Mouse (Mus musculus): ENCODE data around the gene 1700025F22Rik. TPM values are rescaled to one million over a fixed set of nuclear protein-coding genes. Genes with fewer than 3 reads are reported as not detected.
"Not testable (repeated sequence)": the region's sequence is repeated elsewhere in the genome, so short reads cannot be mapped to it uniquely, and the experiment has no call there.

The 1700025F22Rik gene
- total and polyA plus RNA-seq, 2 experiments from 2014 or later, result not detected

DNA sequence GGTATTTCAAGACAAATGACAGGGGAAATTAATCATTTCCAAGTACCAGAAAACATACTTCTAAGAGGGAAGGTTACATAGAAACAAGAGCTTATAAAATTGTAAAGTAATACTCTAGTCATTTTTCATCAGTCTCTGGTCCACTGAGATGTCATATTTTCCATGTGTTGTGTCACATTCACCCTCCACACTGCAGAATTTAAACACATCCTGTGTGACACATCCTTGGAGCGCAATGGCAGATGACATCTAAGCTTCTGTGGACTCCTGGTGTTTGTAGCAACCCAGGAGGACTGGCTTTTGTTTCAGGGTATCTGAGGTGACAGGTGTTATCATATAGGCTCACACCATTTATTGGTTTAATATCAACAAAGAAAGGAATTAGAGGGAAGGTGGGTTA lies 35.4 kb downstream of the 1700025F22Rik start:
- peaks cover 4% of the 10 kb centered on the region; the same call in 1 of the 2 replicates for H3K9me3 ChIP-seq (ENCODE audit: low read length)
- DNase-seq (no peak), ATAC-seq (no peak)
- 95% methylated on average over 1 of the region's 1 CpGs for WGBS
- no peaks in the 10 kb centered on the region for H3K27me3 ChIP-seq (ENCODE audit: insufficient read depth, low read length)
- no peak overlapping the region for H3K4me2 ChIP-seq (ENCODE audit: low read depth)
- no peak for TF ChIP-seq CTCF (IDR thresholded peaks at IDR 0.05; ENCODE audit: low read depth)
- no peak overlapping the region for H3K4me3 ChIP-seq (ENCODE audit: low read depth, low read length)
- no peaks in the 10 kb centered on the region for H3K4me1 ChIP-seq (ENCODE audit: insufficient read depth)
- H3K36me3 ChIP-seq (ENCODE audit: insufficient read depth), result no peaks in the 10 kb centered on the region
- H3K9ac ChIP-seq, result no peak overlapping the region
- no peak overlapping the region for H3K27ac ChIP-seq (ENCODE audit: low read depth, low read length)

DNA sequence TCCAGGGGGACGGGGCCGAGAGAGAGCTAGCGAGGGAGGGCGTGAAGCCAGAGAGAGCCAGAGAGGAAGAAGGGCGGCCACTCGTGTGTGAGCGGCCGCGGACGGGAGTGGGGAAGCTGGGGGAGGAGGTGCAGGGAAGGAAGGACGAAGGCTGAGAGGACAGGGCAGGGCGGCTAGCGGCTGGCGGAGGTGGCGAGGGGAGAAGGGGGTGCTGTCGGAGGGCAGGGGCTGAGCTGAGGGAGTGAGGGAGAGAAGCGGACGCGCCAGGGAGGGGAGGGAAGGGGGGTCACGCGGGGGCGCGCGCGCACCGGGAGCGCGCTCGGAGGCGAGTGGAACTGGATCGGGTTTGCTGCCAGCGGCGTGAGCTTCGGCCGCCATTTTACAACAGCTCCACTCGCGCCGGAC lies 44.1 kb downstream of the 1700025F22Rik start:
- not testable (repeated sequence) for H3K9me3 ChIP-seq (ENCODE audit: low read length); H3K27me3 ChIP-seq (ENCODE audit: insufficient read depth, low read length); H3K4me1 ChIP-seq (ENCODE audit: insufficient read depth); H3K36me3 ChIP-seq (ENCODE audit: insufficient read depth)
- H3K9ac ChIP-seq, result peak overlapping the region; percentile 51
- WGBS, result under 1% methylated on average over 14 of the region's 38 CpGs
- ATAC-seq (peak; percentile 99), DNase-seq (peak; percentile 25)
- peak overlapping the region; percentile 38 for H3K4me3 ChIP-seq (ENCODE audit: low read depth, low read length)
- H3K27ac ChIP-seq (ENCODE audit: low read depth, low read length), result peak overlapping the region; percentile 21; the same call in 1 of the 2 replicates
- peak overlapping the region; percentile 50 for H3K4me2 ChIP-seq (ENCODE audit: low read depth)

DNA sequence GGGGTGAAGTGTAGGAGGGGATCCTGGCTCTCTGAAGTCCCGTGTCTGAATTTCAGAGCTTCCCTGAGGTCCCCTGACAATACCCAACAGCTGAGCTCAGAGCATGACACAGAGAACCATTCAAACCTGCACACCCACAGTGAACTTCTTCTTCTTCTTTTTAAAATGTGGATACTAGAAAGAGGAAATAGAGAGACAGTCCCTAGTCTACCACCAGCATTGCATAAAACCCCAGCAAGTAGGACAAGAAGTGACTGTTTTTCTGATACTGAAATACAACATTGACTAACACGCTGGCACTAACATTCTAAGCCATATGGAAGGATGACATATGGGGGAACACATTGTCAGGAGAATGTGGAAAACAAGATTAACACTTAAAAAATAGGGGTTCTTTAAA lies 45.8 kb downstream of the 1700025F22Rik start:
- ATAC-seq (no peak), DNase-seq (peak; percentile 1)
- 80% methylated on average over 2 of the region's 2 CpGs for WGBS
- TF ChIP-seq CTCF (IDR thresholded peaks at IDR 0.05; ENCODE audit: low read depth), result no peak
- no peaks in the 10 kb centered on the region for H3K9me3 ChIP-seq (ENCODE audit: low read length)
- no peak overlapping the region for H3K9ac ChIP-seq
- no peaks in the 10 kb centered on the region for H3K27me3 ChIP-seq (ENCODE audit: insufficient read depth, low read length)
- H3K4me3 ChIP-seq (ENCODE audit: low read depth, low read length), result no peak overlapping the region
- H3K27ac ChIP-seq (ENCODE audit: low read depth, low read length), result no peak overlapping the region
- no peaks in the 10 kb centered on the region for H3K36me3 ChIP-seq (ENCODE audit: insufficient read depth)
- no peaks in the 10 kb centered on the region for H3K4me1 ChIP-seq (ENCODE audit: insufficient read depth)
- no peak overlapping the region for H3K4me2 ChIP-seq (ENCODE audit: low read depth)

DNA sequence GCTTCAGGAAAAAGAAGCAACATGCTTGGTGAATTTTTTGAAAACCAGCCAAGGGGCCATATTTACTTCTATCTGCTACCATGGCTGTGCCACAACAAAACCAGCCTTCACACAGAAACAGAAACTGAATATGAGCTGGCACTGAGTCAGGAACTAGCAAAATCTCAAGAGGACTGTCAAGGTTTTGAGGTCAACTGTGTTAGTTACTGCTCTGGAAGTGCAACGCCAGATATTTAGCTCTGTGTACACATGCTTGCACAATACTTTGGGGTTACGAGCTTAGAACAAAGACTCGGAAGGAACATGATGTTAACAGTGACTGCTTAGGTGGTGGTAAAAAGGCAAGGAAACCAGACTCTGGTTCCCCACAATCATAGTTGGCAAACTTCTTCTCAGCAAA lies 57.4 kb downstream of the 1700025F22Rik start:
- DNase-seq (no peak), ATAC-seq (no peak)
- no peak overlapping the region for H3K27ac ChIP-seq (ENCODE audit: low read depth, low read length)
- no peaks in the 10 kb centered on the region for H3K4me1 ChIP-seq (ENCODE audit: insufficient read depth)
- TF ChIP-seq CTCF (IDR thresholded peaks at IDR 0.05; ENCODE audit: low read depth), result no peak
- no peak overlapping the region for H3K9ac ChIP-seq
- H3K9me3 ChIP-seq (ENCODE audit: low read length), result no peaks in the 10 kb centered on the region
- 91% methylated on average over 3 of the region's 3 CpGs for WGBS
- H3K27me3 ChIP-seq (ENCODE audit: insufficient read depth, low read length), result no peaks in the 10 kb centered on the region
- H3K4me2 ChIP-seq (ENCODE audit: low read depth), result no peak overlapping the region
- no peak overlapping the region for H3K4me3 ChIP-seq (ENCODE audit: low read depth, low read length)
- no peaks in the 10 kb centered on the region for H3K36me3 ChIP-seq (ENCODE audit: insufficient read depth)

DNA sequence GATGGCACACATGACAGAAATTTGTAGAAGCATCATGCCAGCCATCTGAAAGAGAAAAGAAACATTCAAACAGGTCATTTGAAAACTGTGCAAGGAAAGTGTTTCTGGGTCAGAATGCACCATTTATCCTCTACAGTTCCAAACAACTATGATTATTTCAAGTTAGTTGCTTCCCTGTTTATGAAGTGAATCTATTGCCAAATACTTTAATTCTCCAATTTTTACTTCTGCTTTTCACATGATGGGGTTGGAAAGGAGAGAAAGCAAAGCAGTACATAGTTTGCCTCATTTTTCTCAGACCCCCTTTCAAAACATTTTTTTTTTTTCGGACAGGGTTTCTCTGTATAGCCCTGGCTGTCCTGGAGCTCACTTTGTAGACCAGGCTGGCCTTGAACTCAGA lies 63.2 kb downstream of the 1700025F22Rik start:
- 81% methylated on average over 1 of the region's 1 CpGs for WGBS
- ATAC-seq, result no peak
- DNase-seq, result no peak

DNA sequence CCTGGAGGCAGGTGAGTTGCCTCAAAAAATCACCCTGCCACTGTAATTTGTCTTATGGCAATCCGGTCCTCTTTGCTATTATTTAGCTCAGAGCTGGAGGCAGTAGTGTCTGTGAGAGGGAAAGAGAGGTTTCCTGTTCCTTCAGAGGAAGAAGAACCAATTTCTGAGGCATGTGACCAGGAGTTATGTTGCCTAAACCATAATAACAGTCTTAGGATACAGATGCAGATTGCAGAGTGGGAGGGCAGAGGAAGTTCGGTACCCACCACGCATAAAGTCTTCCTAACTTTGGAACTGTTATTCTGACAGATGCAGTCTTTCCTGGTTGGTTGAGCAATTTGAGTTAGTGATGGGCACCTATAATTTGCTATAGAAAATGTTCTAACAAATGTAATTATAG lies 66.7 kb downstream of the 1700025F22Rik start:
- H3K27me3 ChIP-seq (ENCODE audit: insufficient read depth, low read length), result no peaks in the 10 kb centered on the region; the same call in none of the 2 replicates
- ATAC-seq (no peak), DNase-seq (no peak)
- WGBS, result 81% methylated on average over 3 of the region's 3 CpGs
- H3K27ac ChIP-seq (ENCODE audit: low read depth, low read length), result no peak overlapping the region
- no peak overlapping the region for H3K9ac ChIP-seq
- H3K4me3 ChIP-seq (ENCODE audit: low read depth, low read length), result no peak overlapping the region
- H3K9me3 ChIP-seq (ENCODE audit: low read length), result no peaks in the 10 kb centered on the region
- TF ChIP-seq CTCF (IDR thresholded peaks at IDR 0.05; ENCODE audit: low read depth), result no peak
- no peaks in the 10 kb centered on the region for H3K36me3 ChIP-seq (ENCODE audit: insufficient read depth)
- no peak overlapping the region for H3K4me2 ChIP-seq (ENCODE audit: low read depth)
- no peaks in the 10 kb centered on the region for H3K4me1 ChIP-seq (ENCODE audit: insufficient read depth)

More for the DNA sequence above, 63.2 kb downstream of the 1700025F22Rik start:
- Histone ChIP-seq H3K27ac (ENCODE audit: low read depth, low read length) (no peak overlapping the region), H3K36me3 (ENCODE audit: insufficient read depth) (no peaks in the 10 kb centered on the region), H3K4me2 (ENCODE audit: low read depth) (no peak overlapping the region), H3K4me3 (ENCODE audit: low read depth, low read length) (no peak overlapping the region), H3K9ac (no peak overlapping the region), H3K9me3 (ENCODE audit: low read length) (no peaks in the 10 kb centered on the region), H3K27me3 (ENCODE audit: insufficient read depth, low read length) (no peaks in the 10 kb centered on the region), H3K4me1 (ENCODE audit: insufficient read depth) (no peaks in the 10 kb centered on the region)
- no peak for TF ChIP-seq CTCF (IDR thresholded peaks at IDR 0.05; ENCODE audit: low read depth)

DNA sequence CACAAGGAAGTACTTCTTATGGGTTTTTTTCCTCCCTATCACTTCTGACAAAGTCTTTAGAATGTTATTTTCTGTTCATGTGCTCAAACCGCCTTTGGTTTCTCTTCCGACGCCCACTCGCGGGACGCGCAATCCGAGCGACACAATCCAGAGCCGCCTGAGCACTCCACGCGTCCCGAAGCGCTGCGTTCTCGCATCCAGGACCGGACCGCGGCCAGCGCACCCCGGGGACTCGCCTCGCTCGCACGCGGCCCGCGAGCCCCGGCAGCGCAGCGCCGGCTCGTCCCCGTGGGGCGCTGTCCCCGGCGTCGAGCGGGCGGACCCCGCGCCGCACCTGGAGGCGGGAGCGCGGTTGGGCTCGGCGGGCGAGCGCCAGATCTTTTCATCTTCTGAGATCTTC lies 73.0 kb downstream of the 1700025F22Rik start:
- not testable (repeated sequence) for H3K9me3 ChIP-seq (ENCODE audit: low read length); H3K4me1 ChIP-seq (ENCODE audit: insufficient read depth); H3K9ac ChIP-seq; H3K27ac ChIP-seq (ENCODE audit: low read depth, low read length); H3K27me3 ChIP-seq (ENCODE audit: insufficient read depth, low read length); H3K36me3 ChIP-seq (ENCODE audit: insufficient read depth)
- WGBS, result 5% methylated on average over 50 of the region's 50 CpGs
- ATAC-seq, result peak; percentile 23; the same call in 1 of the 2 replicates
- Histone ChIP-seq H3K4me2 (ENCODE audit: low read depth) (peak overlapping the region; percentile 53), H3K4me3 (ENCODE audit: low read depth, low read length) (peak overlapping the region; percentile 30)
- peak; percentile 4 for DNase-seq

Other genes with a start within 250 kb of the 1700025F22Rik start
- 0.10 and 0.23 TPM in 2 replicates for gene Zp1, start 244.7 kb downstream of the 1700025F22Rik start, total RNA-seq (2014; rRNA removed)
- 0.59 and 0.68 TPM in 2 replicates for gene Zp1, start 244.7 kb downstream of the 1700025F22Rik start, polyA plus RNA-seq (2015; fragmentation: Nextera tagmentation; extraction: Ambion mirVana)
- gene Ptgdr2, start 228.2 kb downstream of the 1700025F22Rik start, total RNA-seq (2014; rRNA removed), result 0.57 and 0.77 TPM in 2 replicates
- gene Ptgdr2, start 228.2 kb downstream of the 1700025F22Rik start, polyA plus RNA-seq (2015; fragmentation: Nextera tagmentation; extraction: Ambion mirVana), result 0.05 and 0.10 TPM in 2 replicates
- 6.2 and 6.8 TPM in 2 replicates for gene Ccdc86, start 216.1 kb downstream of the 1700025F22Rik start, total RNA-seq (2014; rRNA removed)
- gene Ccdc86, start 216.1 kb downstream of the 1700025F22Rik start, polyA plus RNA-seq (2015; fragmentation: Nextera tagmentation; extraction: Ambion mirVana), result 12.7 and 16.6 TPM in 2 replicates
- not detected in 2 replicates for gene Ms4a10, start 190.7 kb downstream of the 1700025F22Rik start, total RNA-seq (2014; rRNA removed)
- gene Ms4a10, start 190.7 kb downstream of the 1700025F22Rik start, polyA plus RNA-seq (2015; fragmentation: Nextera tagmentation; extraction: Ambion mirVana), result not detected in 2 replicates
- 2.1 and 3.2 TPM in 2 replicates for gene Ms4a15, start 172.1 kb downstream of the 1700025F22Rik start, total RNA-seq (2014; rRNA removed)
- 3.0 and 4.8 TPM in 2 replicates for gene Ms4a15, start 172.1 kb downstream of the 1700025F22Rik start, polyA plus RNA-seq (2015; fragmentation: Nextera tagmentation; extraction: Ambion mirVana)
- not detected in 2 replicates for gene Ms4a18, start 147.3 kb downstream of the 1700025F22Rik start, total RNA-seq (2014; rRNA removed)
- gene Ms4a18, start 147.3 kb downstream of the 1700025F22Rik start, polyA plus RNA-seq (2015; fragmentation: Nextera tagmentation; extraction: Ambion mirVana), result not detected in 2 replicates
- not detected in 2 replicates for gene Ms4a8a, start 84.2 kb downstream of the 1700025F22Rik start, total RNA-seq (2014; rRNA removed)
- gene Ms4a8a, start 84.2 kb downstream of the 1700025F22Rik start, polyA plus RNA-seq (2015; fragmentation: Nextera tagmentation; extraction: Ambion mirVana), result not detected in 2 replicates
- gene 1700017D01Rik, start 34.4 kb downstream of the 1700025F22Rik start, total RNA-seq (2014; rRNA removed), result not detected in 2 replicates
- gene 1700017D01Rik, start 34.4 kb downstream of the 1700025F22Rik start, polyA plus RNA-seq (2015; fragmentation: Nextera tagmentation; extraction: Ambion mirVana), result not detected in 2 replicates
- not detected in 2 replicates for gene Ms4a13, start 31.4 kb upstream of the 1700025F22Rik start, total RNA-seq (2014; rRNA removed)
- gene Ms4a13, start 31.4 kb upstream of the 1700025F22Rik start, polyA plus RNA-seq (2015; fragmentation: Nextera tagmentation; extraction: Ambion mirVana), result not detected in 2 replicates
- not detected in 2 replicates for gene Ms4a12, start 67.1 kb upstream of the 1700025F22Rik start, total RNA-seq (2014; rRNA removed)
- not detected in 2 replicates for gene Ms4a12, start 67.1 kb upstream of the 1700025F22Rik start, polyA plus RNA-seq (2015; fragmentation: Nextera tagmentation; extraction: Ambion mirVana)
- 0.14 TPM in 1 of 2 replicates, not detected in the other for gene Ms4a1, start 100.9 kb upstream of the 1700025F22Rik start, total RNA-seq (2014; rRNA removed)
- 0.05 TPM in 1 of 2 replicates, not detected in the other for gene Ms4a1, start 100.9 kb upstream of the 1700025F22Rik start, polyA plus RNA-seq (2015; fragmentation: Nextera tagmentation; extraction: Ambion mirVana)
- not detected in 2 replicates for gene Ms4a5, start 118.6 kb upstream of the 1700025F22Rik start, total RNA-seq (2014; rRNA removed)
- not detected in 2 replicates for gene Ms4a5, start 118.6 kb upstream of the 1700025F22Rik start, polyA plus RNA-seq (2015; fragmentation: Nextera tagmentation; extraction: Ambion mirVana)
- not detected in 2 replicates for gene Ms4a14, start 149.1 kb upstream of the 1700025F22Rik start, total RNA-seq (2014; rRNA removed)
- gene Ms4a14, start 149.1 kb upstream of the 1700025F22Rik start, polyA plus RNA-seq (2015; fragmentation: Nextera tagmentation; extraction: Ambion mirVana), result 0.08 TPM in 1 of 2 replicates, not detected in the other
- 0.77 and 1.1 TPM in 2 replicates for gene Ms4a7, start 170.8 kb upstream of the 1700025F22Rik start, total RNA-seq (2014; rRNA removed)
- gene Ms4a7, start 170.8 kb upstream of the 1700025F22Rik start, polyA plus RNA-seq (2015; fragmentation: Nextera tagmentation; extraction: Ambion mirVana), result 3.3 and 4.0 TPM in 2 replicates
- gene Ms4a4a, start 210.2 kb upstream of the 1700025F22Rik start, total RNA-seq (2014; rRNA removed), result 1.2 TPM in 1 of 2 replicates, not detected in the other
- 0.58 and 2.9 TPM in 2 replicates for gene Ms4a4a, start 210.2 kb upstream of the 1700025F22Rik start, polyA plus RNA-seq (2015; fragmentation: Nextera tagmentation; extraction: Ambion mirVana)
- gene Ms4a4c, start 239.4 kb upstream of the 1700025F22Rik start, total RNA-seq (2014; rRNA removed), result not detected in 2 replicates
- 0.16 TPM in 1 of 2 replicates, not detected in the other for gene Ms4a4c, start 239.4 kb upstream of the 1700025F22Rik start, polyA plus RNA-seq (2015; fragmentation: Nextera tagmentation; extraction: Ambion mirVana)

Data from forebrain, postnatal 0 days (tissue).